Mouse (Mus musculus) heart, embryonic 16.5 days (tissue): ENCODE measurements around the gene Strn. TPM values are rescaled to one million over a fixed set of nuclear protein-coding genes. Genes with fewer than 3 reads are reported as not detected.

Source experiments
- ATAC-seq: fragments of 200-750 bp; cut with Nextera tagmentation; replicated peaks from 2 replicates; pipeline ENCODE4 v1.8.0; 2017; ENCODE audit warnings: moderate number of reproducible peaks; ENCODE audit not compliant: insufficient read depth, low FRiP score; ENCODE audit errors: extremely low read depth
- H3K27ac ChIP-seq: fragments of 300-500 bp; sonication (generic); 2 replicates; pipeline ENCODE4 v1.5.1; 2014; ENCODE audit warnings: mild to moderate bottlenecking, low read length, control low read depth, moderate library complexity
- H3K27me3 ChIP-seq: fragments of 300-500 bp; sonication (generic); 2 replicates; pipeline ENCODE4 v1.6.1; 2014; ENCODE audit warnings: low read length, mixed read lengths; ENCODE audit not compliant: control insufficient read depth, insufficient read depth
- H3K36me3 ChIP-seq: fragments of 300-500 bp; sonication (generic); 2 replicates; pipeline ENCODE4 v1.6.1; 2014; ENCODE audit not compliant: control insufficient read depth, insufficient read depth
- H3K4me1 ChIP-seq: fragments of 300-500 bp; sonication (generic); 2 replicates; pipeline ENCODE4 v1.6.1; 2014; ENCODE audit warnings: low read length, mixed read lengths; ENCODE audit not compliant: control insufficient read depth, insufficient read depth
- H3K4me2 ChIP-seq: fragments of 300-500 bp; sonication (generic); 2 replicates; pipeline ENCODE4 v1.6.1; 2014; ENCODE audit warnings: low read depth, mild to moderate bottlenecking, control low read depth, low read length
- H3K4me3 ChIP-seq: fragments of 300-500 bp; sonication (generic); 2 replicates; pipeline ENCODE4 v1.5.1; 2014; ENCODE audit warnings: mild to moderate bottlenecking, control low read depth, low read length
- H3K9ac ChIP-seq: fragments of 300-500 bp; sonication (generic); 2 replicates; pipeline ENCODE4 v1.6.1; 2014; ENCODE audit warnings: low read length, control low read depth
- H3K9me3 ChIP-seq: fragments of 300-500 bp; sonication (generic); replicated peaks from 2 replicates; pipeline ENCODE4 v1.6.1; 2016; ENCODE audit warnings: low read length; ENCODE audit not compliant: control insufficient read depth
- WGBS: fragments of 180-500 bp; shearing (Covaris S2); extraction: QIAGEN DNeasy Blood & Tissue Kit; methylation state at CpG from one replicate; pipeline ENCODE4 v1.1.7; 2014; 5-methylcytosine and 5-hydroxymethylcytosine counted together
- polyA plus RNA-seq: library from polyadenylated mRNA; unstranded; fragments of >200 nt; fragmentation: Nextera tagmentation; extraction: Ambion mirVana; gene quantifications from 2 replicates; pipeline ENCODE4 v1.2.1, GENCODE M21; 2015

Strn gene
- polyA plus RNA-seq, 1 experiment from 2014 or later, result 12.4 TPM

- no peak for ATAC-seq
- Histone ChIP-seq H3K9me3 (no peaks in the 10 kb centered on the region), H3K4me3 (no peak overlapping the region), H3K27ac (no peak overlapping the region), H3K4me2 (no peak overlapping the region), H3K9ac (no peak overlapping the region), H3K36me3 (no peaks in the 10 kb centered on the region), H3K4me1 (no peaks in the 10 kb centered on the region), H3K27me3 (no peaks in the 10 kb centered on the region)
- WGBS, result 85% methylated on average over 7 of the region's 7 CpGs
Observed at GRCm38 (mm10) chr17:78619981-78620380, 117.0 kb downstream of the Strn start.

DNA sequence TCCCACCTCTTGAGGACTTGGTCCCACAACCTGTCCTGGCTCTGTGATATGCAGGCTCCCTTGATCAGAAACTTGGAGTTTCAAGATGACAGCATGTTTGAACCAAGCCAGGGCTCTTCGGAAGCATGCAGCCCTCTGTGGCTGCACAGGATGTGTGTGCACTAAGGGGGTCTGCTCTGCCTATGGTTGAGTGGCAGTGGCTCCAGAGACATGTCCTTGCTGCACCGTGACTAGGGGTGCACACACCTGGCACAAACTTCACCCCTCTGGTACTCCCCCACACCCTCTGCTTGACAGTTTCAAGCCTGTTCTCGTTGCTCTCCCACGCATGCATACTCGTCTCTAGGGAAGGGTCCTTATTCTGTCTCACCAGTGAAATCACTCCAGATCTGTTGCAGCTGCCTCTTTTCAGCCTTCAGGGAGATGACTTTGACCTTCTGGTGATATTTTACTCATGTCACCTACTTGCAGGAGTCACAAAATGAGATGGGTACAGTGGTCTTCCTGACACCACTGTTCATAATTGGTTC is 118.8 kb downstream of the Strn start:
- ATAC-seq, result no peak
- Histone ChIP-seq H3K4me1 (no peaks in the 10 kb centered on the region), H3K9me3 (no peaks in the 10 kb centered on the region), H3K36me3 (no peaks in the 10 kb centered on the region), H3K27me3 (no peaks in the 10 kb centered on the region), H3K27ac (no peak overlapping the region), H3K4me3 (no peak overlapping the region), H3K4me2 (no peak overlapping the region), H3K9ac (no peak overlapping the region)
- WGBS, result 74% methylated on average over 5 of the region's 5 CpGs

GRCm38 (mm10) chr17:78615096-78615495 is 121.9 kb downstream of the Strn start:
- ATAC-seq, result no peak
- Histone ChIP-seq H3K9ac (no peak overlapping the region), H3K36me3 (no peaks in the 10 kb centered on the region), H3K9me3 (no peaks in the 10 kb centered on the region), H3K27ac (no peak overlapping the region), H3K4me1 (no peaks in the 10 kb centered on the region), H3K27me3 (no peaks in the 10 kb centered on the region), H3K4me2 (no peak overlapping the region), H3K4me3 (no peak overlapping the region)
- WGBS, result 73% methylated on average over 3 of the region's 3 CpGs

GRCm38 (mm10) chr17:78614481-78614880 is 122.5 kb downstream of the Strn start:
- Histone ChIP-seq H3K27ac (no peak overlapping the region), H3K27me3 (no peaks in the 10 kb centered on the region), H3K4me1 (no peaks in the 10 kb centered on the region), H3K4me3 (no peak overlapping the region), H3K36me3 (no peaks in the 10 kb centered on the region), H3K4me2 (no peak overlapping the region), H3K9me3 (no peaks in the 10 kb centered on the region), H3K9ac (no peak overlapping the region)
- 71% methylated on average over 2 of the region's 2 CpGs for WGBS
- ATAC-seq, result no peak

DNA sequence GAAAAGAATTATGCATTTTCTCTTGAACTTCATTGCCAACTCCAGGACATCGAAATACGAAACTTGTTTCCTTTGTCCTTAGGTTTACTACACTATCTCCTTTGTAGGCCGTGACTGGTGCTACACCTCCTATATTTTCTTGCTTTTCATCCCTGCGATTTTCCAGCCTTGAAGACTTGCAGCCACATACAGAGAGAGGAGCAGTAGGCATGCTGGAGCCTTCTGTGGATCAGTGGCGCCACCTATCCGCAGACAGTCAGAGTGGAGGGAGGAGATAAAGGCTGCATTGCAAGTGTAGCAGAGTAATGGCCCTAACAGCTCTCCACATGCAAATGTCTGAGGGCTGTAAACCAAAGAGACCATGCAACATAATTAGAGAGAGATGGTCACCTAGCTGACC is 125.9 kb downstream of the Strn start:
- H3K9ac ChIP-seq, result no peak overlapping the region
- no peak overlapping the region for H3K27ac ChIP-seq
- no peaks in the 10 kb centered on the region for H3K9me3 ChIP-seq
- H3K4me1 ChIP-seq, result no peaks in the 10 kb centered on the region
- ATAC-seq, result no peak
- WGBS, result 68% methylated on average over 6 of the region's 6 CpGs
- no peak overlapping the region for H3K4me3 ChIP-seq
- no peaks in the 10 kb centered on the region for H3K27me3 ChIP-seq
- H3K4me2 ChIP-seq, result no peak overlapping the region
- no peaks in the 10 kb centered on the region for H3K36me3 ChIP-seq

DNA sequence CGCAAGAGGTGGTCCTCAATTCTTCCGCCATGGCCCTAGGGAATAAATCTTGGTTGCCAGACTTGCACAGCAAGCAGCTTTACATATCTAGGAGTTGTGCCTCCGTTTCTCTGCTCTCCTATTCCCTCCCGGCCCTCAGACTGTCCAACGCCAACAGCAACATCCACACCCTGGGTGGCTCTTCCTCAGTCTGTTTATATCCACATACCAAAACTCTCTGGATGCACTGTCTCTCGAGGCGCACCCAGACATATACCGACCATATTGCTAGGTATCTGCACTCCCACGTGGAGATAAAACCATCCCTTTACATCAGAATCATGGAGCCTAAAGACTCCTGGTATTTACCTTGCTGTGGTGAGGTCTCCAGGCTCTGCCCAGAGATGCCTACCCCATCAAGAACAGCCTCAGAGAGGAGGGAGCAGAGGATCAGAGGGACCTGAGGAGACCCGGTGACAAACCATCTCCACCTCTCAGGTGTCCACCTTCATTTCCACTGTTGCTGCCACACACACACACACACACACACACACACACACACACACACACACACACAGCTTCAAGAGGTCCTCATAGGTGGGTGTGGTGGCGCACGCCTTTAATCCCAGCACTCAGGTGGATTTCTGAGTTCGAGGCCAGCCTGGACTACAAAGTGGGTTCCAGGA is 127.7 kb downstream of the Strn start:
- Histone ChIP-seq H3K9ac (no peak overlapping the region), H3K27me3 (no peaks in the 10 kb centered on the region), H3K4me1 (no peaks in the 10 kb centered on the region), H3K4me3 (no peak overlapping the region), H3K9me3 (no peaks in the 10 kb centered on the region), H3K36me3 (no peaks in the 10 kb centered on the region), H3K4me2 (no peak overlapping the region), H3K27ac (no peak overlapping the region)
- ATAC-seq, result no peak
- 84% methylated on average over 13 of the region's 13 CpGs for WGBS

- H3K4me2 ChIP-seq, result no peak overlapping the region
- no peak for ATAC-seq
- no peak overlapping the region for H3K4me3 ChIP-seq
- H3K4me1 ChIP-seq, result 0 out of 2 replicates have a peak, but pooled peaks cover 2% of the 10 kb centered on the region
- 76% methylated on average over 8 of the region's 8 CpGs for WGBS
- no peaks in the 10 kb centered on the region for H3K36me3 ChIP-seq
- no peaks in the 10 kb centered on the region for H3K9me3 ChIP-seq
- H3K27ac ChIP-seq, result no peak overlapping the region
- no peaks in the 10 kb centered on the region for H3K27me3 ChIP-seq
- no peak overlapping the region for H3K9ac ChIP-seq
Observed at GRCm38 (mm10) chr17:78608716-78609115, 128.3 kb downstream of the Strn start.

- no peaks in the 10 kb centered on the region for H3K27me3 ChIP-seq
- H3K9me3 ChIP-seq, result no peaks in the 10 kb centered on the region
- H3K36me3 ChIP-seq, result no peaks in the 10 kb centered on the region
- no peak overlapping the region for H3K4me2 ChIP-seq
- ATAC-seq, result no peak
- H3K9ac ChIP-seq, result no peak overlapping the region
- 0 out of 2 replicates have a peak, but pooled peaks cover 2% of the 10 kb centered on the region for H3K4me1 ChIP-seq
- WGBS, result 59% methylated on average over 16 of the region's 16 CpGs
- H3K4me3 ChIP-seq, result no peak overlapping the region
- H3K27ac ChIP-seq, result no peak overlapping the region
Observed at GRCm38 (mm10) chr17:78608135-78608670, 128.8 kb downstream of the Strn start.

GRCm38 (mm10) chr17:78604431-78604830 is 132.6 kb downstream of the Strn start:
- no peak for ATAC-seq
- H3K36me3 ChIP-seq, result no peaks in the 10 kb centered on the region
- H3K9ac ChIP-seq, result no peak overlapping the region
- no peaks in the 10 kb centered on the region for H3K27me3 ChIP-seq
- H3K27ac ChIP-seq, result no peak overlapping the region
- WGBS, result 74% methylated on average over 6 of the region's 6 CpGs
- H3K4me1 ChIP-seq, result 0 out of 2 replicates have a peak, but pooled peaks cover 2% of the 10 kb centered on the region
- no peak overlapping the region for H3K4me2 ChIP-seq
- no peak overlapping the region for H3K4me3 ChIP-seq
- no peaks in the 10 kb centered on the region for H3K9me3 ChIP-seq
